8 mouse cellular contexts compared by ENCODE assay signal in the genomic region with DNA sequence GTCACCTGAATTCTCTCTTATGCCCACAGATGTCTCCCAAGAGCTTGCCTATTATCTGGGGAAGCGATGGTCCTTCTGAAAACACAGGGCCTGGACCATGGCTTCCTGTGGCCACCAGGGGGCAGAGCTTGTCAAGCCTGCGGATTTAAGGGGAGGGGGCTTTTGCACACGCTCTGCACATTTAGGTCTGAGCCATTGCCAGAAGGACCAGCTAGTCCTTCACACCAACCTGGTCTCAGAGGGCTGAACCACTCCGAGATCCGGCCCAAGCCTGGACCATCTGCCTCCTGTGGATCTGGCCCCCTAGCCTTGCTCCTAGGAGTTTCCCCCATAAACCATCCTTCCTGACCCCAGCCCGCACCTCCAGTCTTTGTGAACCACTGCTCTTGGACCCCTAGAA. TPM values are rescaled to one million over a fixed set of nuclear protein-coding genes. Genes with fewer than 3 reads are reported as not detected.
DNase-seq lines count a peak whose midpoint lies in the region; TF ChIP-seq lines count a peak whose summit lies in the region.

No protein-coding gene starts in this region.

- H3K9me3 ChIP-seq in erythroblast, embryonic 14.5 days (ENCODE audit: control insufficient read depth, low read length), result peaks cover 29% of the 10 kb centered on the region

- H3K27me3 ChIP-seq in erythroblast, embryonic 14.5 days (ENCODE audit: control insufficient read depth), result peaks cover 84% of the 10 kb centered on the region

- H3K4me1 ChIP-seq in lung, adult 2 months (ENCODE audit: control insufficient read depth, insufficient read depth, low read length), result no peaks in the 10 kb centered on the region
- H3K4me1 ChIP-seq in bone marrow, adult 2 months (ENCODE audit: control insufficient read depth, insufficient read depth, low read length), result no peaks in the 10 kb centered on the region
- peaks cover 66% of the 10 kb centered on the region for H3K4me1 ChIP-seq in erythroblast, embryonic 14.5 days (ENCODE audit: control insufficient read depth)

- H3K4me3 ChIP-seq in lung, adult 2 months (replicated peaks; ENCODE audit: extremely low read depth, low read depth, low read length), result no peak overlapping the region
- no peak overlapping the region for H3K4me3 ChIP-seq in bone marrow, adult 2 months (replicated peaks; ENCODE audit: control insufficient read depth, low read depth, low read length)
- H3K4me3 ChIP-seq in erythroblast, embryonic 14.5 days (replicated peaks), result peak overlapping the region; percentile 75

- no peak for TF ChIP-seq POLR2A in lung, adult 2 months (IDR thresholded peaks at IDR 0.05; ENCODE audit: borderline replicate concordance, extremely low read depth, low read depth, low read length)
- no peak for TF ChIP-seq POLR2A in bone marrow, adult 2 months (IDR thresholded peaks at IDR 0.05; ENCODE audit: borderline replicate concordance, control insufficient read depth, low read depth, low read length)

- H3K27ac ChIP-seq in bone marrow, adult 2 months (ENCODE audit: control insufficient read depth, insufficient read depth, low read depth, low read length, poor library complexity), result no peak overlapping the region

- 30% methylated on average over 6 of the region's 6 CpGs for WGBS in lung, adult 2 months
- 30% methylated on average over 6 of the region's 6 CpGs for WGBS in bone marrow, adult 2 months

- no peak for DNase-seq in lung, adult 2 months
- DNase-seq in lung, postnatal 25 days (ENCODE audit: low spot score), result no peak
- peak; percentile 66 to 71 for DNase-seq in kidney, postnatal 4 days
- peak; percentile 40 for DNase-seq in naive thymus-derived CD4-positive, alpha-beta T cell, adult 2 months (ENCODE audit: low read depth)
- no peak for DNase-seq in ovary, postnatal 10 days (ENCODE audit: low spot score)
- no peak for DNase-seq in layer of hippocampus, adult 18-20 months (ENCODE audit: low spot score in 2 of 2)

- peaks cover 31% of the 10 kb centered on the region for H3K36me3 ChIP-seq in erythroblast, embryonic 14.5 days (ENCODE audit: control insufficient read depth)

- peak; percentile 65 for TF ChIP-seq CTCF in lung, adult 2 months (IDR thresholded peaks at IDR 0.05; ENCODE audit: insufficient read depth, low read length)
- TF ChIP-seq CTCF in bone marrow, adult 2 months (IDR thresholded peaks at IDR 0.05; ENCODE audit: control insufficient read depth, insufficient read depth, low read length), result peak; percentile 67

RNA-seq across cellular contexts. Expression of gene Artn, which starts 1.3 kb away (rescaled TPM):
- 2.7 and 3.8 TPM in 2 replicates for polyA plus RNA-seq in lung, adult 2 months (2012; rRNA removed)
- 4.0 and 5.4 TPM in 2 replicates for polyA plus RNA-seq in bone marrow, adult 2 months (2011; ENCODE audit: insufficient read depth, insufficient read length, low replicate concordance, missing spikeins)
- polyA plus RNA-seq in erythroblast, embryonic 14.5 days (2012), result 4.5 and 4.9 TPM in 2 replicates
- 1 to 10 TPM; 1.4 to 1.7 TPM for total RNA-seq in layer of hippocampus, adult 18-20 months (2021)

RNA-seq across cellular contexts. Expression of gene Ipo13, which starts 13.4 kb away (rescaled TPM):
- polyA plus RNA-seq in lung, adult 2 months (2012; rRNA removed), result 82.2 and 93.8 TPM in 2 replicates
- 58.8 and 93.1 TPM in 2 replicates for polyA plus RNA-seq in bone marrow, adult 2 months (2011; ENCODE audit: insufficient read depth, insufficient read length, low replicate concordance, missing spikeins)
- 3.5 and 3.8 TPM in 2 replicates for polyA plus RNA-seq in erythroblast, embryonic 14.5 days (2012)
- 100 to 1,000 TPM; 135 to 143 TPM for total RNA-seq in layer of hippocampus, adult 18-20 months (2021)

RNA-seq across cellular contexts. Expression of gene Dph2, which starts 36.4 kb away (rescaled TPM):
- polyA plus RNA-seq in lung, adult 2 months (2012; rRNA removed), result 10.7 and 11.5 TPM in 2 replicates
- 4.7 and 7.0 TPM in 2 replicates for polyA plus RNA-seq in bone marrow, adult 2 months (2011; ENCODE audit: insufficient read depth, insufficient read length, low replicate concordance, missing spikeins)
- polyA plus RNA-seq in erythroblast, embryonic 14.5 days (2012), result 0.31 and 0.65 TPM in 2 replicates
- 10 to 100 TPM; 11.2 TPM for total RNA-seq in layer of hippocampus, adult 18-20 months (2021)

RNA-seq across cellular contexts. Expression of gene Atp6v0b, which starts 41.1 kb away (rescaled TPM):
- polyA plus RNA-seq in lung, adult 2 months (2012; rRNA removed), result 452 and 484 TPM in 2 replicates
- polyA plus RNA-seq in bone marrow, adult 2 months (2011; ENCODE audit: insufficient read depth, insufficient read length, low replicate concordance, missing spikeins), result 227 and 442 TPM in 2 replicates
- 37.5 and 76.2 TPM in 2 replicates for polyA plus RNA-seq in erythroblast, embryonic 14.5 days (2012)
- total RNA-seq in layer of hippocampus, adult 18-20 months (2021), result 100 to 1,000 TPM; 398 to 399 TPM

RNA-seq across cellular contexts. Expression of gene B4galt2, which starts 44.9 kb away (rescaled TPM):
- polyA plus RNA-seq in lung, adult 2 months (2012; rRNA removed), result 22.3 and 23.4 TPM in 2 replicates
- 1.6 and 2.4 TPM in 2 replicates for polyA plus RNA-seq in bone marrow, adult 2 months (2011; ENCODE audit: insufficient read depth, insufficient read length, low replicate concordance, missing spikeins)
- 0.23 and 0.25 TPM in 2 replicates for polyA plus RNA-seq in erythroblast, embryonic 14.5 days (2012)
- 10 to 100 TPM; 60.4 to 65.2 TPM for total RNA-seq in layer of hippocampus, adult 18-20 months (2021)

Comparison
In these comparisons a context has a peak if more than half of its experiments do, and no peak if none do; other contexts are left out.
1. DNase-seq: peak in kidney, postnatal 4 days (2 of 2) and naive thymus-derived CD4-positive, alpha-beta T cell, adult 2 months (single experiment); none in lung, adult 2 months (single experiment), lung, postnatal 25 days (single experiment), ovary, postnatal 10 days (single experiment) and layer of hippocampus, adult 18-20 months (0 of 2).
2. RNA of gene Ipo13, which starts 13.4 kb away (polyA plus RNA-seq): 82.2 to 93.8 TPM in lung, adult 2 months and 58.8 to 93.1 TPM in bone marrow, adult 2 months; 3.5 to 3.8 TPM in erythroblast, embryonic 14.5 days; every median in the first group is over 10 times any median in the second.